Mouse (Mus musculus) spleen, postnatal 10 days (tissue): ENCODE measurements around the gene Spsb1.

Source experiments
- DNase-seq, 2 experiments: peaks; one replicate each; pipeline ENCODE4 v3.0.0; 2021 to 2022; ENCODE audit warnings: low spot score in 2 of 2

Spsb1 gene

DNA sequence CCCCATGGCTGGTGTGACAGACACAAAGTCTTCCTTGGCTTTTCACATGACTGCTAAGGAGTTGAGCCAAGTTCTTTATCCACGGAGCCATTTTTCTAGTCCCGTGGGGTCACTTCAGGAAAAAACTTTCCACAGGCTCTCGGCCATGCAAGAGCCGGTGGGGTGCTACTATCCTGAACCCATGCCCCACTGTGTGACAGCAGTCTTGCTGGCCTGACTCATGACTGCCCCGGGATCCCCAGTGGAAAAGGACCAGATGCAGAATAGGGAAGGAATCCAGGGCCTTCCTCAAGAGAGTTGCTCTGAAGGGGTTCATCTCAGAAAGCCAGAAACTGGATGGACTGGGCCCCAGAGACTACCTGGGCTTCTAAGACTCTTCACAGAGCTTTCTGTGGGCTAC lies 66.7 kb downstream of the Spsb1 start:
- no peak for DNase-seq

DNA sequence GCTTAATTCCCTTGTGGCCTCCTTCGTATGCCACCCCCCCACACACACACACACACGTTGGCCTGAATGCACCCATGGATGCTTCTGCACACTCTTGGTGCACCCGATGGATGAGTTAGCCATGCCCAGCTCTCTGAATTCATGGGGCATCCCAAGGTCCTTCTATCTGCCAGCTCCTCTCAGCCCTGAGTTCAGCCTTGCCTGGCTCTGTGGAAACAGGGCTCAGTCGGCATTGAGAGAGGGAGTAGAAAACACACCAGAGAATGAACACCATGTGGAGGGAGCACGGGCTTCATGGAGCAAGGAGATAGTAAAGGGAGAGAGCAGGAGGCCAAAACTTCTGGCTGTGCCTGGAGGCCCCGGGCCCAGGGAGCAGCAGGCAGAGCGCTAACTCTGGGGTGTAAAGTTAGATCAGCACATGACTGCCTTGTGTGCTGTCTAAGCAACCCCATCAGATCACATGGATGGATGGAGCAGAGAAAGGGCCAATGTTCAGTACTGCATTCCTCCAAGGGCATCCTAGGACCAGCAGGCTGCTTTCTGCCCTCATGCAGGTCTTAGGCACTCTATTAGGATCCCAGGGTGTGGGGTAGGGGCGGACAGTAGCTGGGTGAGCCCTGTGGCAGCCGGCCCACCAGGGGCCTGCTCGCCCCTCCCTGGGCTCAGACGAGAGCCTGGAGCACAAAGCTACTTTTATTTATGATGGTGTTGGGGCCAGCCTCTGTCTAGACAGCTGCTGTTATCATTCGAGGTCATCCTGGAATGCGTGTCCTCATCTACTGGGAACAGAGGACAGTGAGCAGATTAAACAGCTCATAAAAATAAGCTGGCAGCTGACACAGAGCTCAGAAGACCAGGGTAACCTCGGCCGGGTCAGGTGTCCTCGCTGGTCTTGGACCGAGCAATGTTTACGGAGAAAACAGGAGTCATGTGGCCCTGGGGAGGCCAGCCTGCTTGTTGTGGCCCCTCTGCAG lies 68.3 kb downstream of the Spsb1 start:
- DNase-seq, result no peak

DNA sequence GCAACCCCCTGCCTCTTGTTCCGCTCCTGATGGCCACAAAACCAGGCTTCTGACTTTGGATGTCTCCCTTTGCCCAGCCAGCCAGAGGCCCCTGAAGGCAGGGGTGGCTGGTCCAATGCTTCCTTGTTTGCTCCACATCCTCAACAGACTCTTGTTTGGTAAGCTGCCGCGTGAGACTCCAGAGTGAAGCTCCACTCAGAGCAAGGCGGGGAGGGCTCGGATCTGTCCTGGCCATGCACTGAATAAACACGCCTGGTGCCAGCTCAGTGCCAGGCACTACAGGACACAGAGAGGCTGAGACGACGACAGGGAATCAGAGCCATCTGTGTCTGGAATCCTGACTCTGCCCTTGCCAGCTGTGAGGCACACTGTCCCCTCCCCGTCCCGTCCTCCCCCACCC lies 70.9 kb downstream of the Spsb1 start:
- no peak for DNase-seq

DNA sequence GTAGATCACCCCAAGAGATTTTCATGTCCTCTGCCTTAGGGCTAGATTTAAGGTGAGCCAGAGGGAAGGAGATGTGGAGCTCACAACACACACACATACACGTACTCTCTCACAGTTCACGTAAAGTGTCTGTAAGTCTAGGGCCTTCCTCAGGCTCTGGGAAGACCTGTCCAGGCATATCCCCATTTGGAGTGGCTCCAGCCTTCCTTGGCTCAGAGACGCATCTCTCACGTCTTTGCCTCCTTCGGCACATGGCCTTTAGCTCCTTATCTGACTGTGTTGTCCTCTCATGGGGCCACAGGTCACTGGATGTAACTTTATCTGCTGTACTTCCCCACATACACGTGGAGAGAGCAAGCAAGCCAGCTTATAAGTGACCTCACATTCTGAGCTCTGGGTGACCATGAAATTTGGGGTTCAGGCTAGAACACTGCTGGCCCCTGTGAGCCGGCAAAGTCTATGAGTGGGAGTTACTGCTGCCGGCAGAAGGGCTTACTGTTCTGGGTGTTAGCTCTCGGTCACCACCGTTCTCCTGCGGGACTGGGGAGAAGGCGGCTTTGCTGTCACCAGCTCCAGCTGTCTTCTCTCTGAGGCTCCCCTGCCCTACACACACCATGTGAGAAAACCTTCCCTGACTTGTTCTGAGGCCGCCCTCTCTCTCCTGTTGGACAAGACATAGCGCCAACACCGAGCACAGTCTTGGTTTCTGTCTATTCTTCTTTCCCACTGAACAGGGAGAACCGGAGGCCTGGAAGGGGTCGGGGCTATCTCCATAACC lies 72.5 kb downstream of the Spsb1 start:
- no peak for DNase-seq

DNA sequence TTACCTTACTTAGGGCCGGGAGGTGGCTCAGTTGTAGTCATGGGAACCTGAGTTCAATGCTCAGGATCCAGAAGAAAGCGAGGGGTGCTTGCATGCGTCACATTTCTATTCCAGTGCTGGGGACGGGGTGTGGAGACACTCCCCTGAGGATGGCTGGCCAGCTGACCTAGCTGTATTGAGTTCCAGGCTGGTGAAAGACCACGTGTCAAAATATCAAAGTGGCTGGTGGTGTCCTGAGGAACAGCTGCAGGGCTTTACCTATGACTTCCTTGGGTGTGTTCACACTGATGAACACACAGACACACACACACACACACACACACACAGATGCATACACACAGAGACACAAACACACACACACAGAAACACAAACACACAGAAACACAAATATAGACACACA lies 73.9 kb downstream of the Spsb1 start:
- DNase-seq, result no peak

DNA sequence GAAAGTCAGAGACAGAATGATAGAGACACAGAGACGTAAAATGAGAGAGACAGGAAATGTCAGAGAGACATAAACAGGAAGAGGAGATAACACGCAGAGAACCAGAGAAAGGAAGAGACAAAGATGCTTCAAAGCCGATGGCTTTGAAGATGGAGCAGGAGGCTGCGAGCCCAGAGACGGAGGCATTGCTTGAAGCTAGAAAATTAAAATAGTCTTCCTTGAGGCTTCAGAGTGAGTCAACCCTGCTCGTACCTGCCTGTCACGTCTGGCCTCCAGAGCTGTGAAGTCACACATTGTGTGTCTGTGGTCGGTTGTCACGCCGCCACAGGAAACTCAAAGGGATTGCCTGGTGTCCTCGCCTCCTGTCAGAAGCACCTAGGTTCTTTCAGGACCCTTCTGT lies 74.9 kb downstream of the Spsb1 start:
- no peak for DNase-seq

DNA sequence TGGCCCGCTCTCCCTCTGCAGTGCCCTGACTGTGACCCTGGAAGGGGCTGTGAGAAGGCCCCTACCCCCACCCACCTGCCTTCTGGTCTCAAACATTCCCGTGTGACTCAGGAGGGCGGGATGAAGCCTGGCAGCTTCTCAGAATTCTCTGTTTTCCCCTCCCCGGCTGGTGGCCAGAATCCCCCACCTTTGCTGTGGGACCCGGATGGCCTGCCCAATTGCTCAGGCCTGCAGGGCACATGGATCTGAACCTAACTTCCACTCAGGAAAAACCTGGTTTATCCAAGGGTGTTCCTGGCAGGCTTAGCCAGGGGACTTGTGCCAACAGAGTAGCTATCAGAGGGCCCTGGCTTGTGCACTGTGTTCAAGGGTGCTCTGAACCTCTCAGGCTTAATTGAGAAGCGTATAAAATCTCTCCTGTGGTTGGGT lies 76.8 kb downstream of the Spsb1 start:
- DNase-seq, result no peak

DNA sequence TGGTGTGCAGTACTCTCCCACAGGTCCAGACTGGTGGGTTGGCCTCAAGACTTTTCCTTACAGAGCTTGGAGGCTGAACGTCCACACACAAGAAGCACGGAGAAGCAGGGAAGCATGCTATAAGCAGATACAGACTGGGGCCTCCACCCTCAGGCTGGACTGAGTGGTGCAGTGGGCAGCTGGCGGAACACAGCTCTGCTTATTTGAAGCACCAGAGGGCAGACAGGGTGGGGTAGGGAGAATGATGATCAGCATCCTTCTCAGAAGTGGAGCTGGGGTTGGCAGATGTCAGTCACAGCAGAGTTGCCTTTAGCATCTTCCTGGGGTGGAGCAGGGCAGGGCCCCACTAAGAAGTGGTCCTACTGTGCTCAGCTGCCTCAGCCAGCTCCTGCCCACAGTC lies 77.6 kb downstream of the Spsb1 start:
- DNase-seq, result no peak

DNA sequence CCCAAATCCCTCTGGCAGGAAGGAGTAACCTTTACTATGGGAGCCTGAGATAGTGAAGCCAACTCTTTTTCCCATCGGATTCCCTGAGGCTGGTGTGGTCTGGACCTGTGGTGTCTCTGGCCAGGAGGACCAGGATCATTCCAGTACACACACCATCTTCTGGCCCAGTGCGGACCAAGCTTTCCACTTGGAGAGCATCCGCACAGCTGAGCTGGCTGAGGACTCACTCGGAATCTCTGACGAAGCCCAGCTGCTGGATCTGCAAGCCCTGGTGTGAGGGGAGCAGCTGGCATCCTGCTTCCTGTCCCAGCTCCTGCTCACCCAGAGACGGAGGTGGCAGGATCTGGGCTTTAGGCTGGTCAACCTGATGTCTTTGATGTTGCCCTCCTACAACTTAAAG lies 78.1 kb downstream of the Spsb1 start:
- DNase-seq, result no peak

DNA sequence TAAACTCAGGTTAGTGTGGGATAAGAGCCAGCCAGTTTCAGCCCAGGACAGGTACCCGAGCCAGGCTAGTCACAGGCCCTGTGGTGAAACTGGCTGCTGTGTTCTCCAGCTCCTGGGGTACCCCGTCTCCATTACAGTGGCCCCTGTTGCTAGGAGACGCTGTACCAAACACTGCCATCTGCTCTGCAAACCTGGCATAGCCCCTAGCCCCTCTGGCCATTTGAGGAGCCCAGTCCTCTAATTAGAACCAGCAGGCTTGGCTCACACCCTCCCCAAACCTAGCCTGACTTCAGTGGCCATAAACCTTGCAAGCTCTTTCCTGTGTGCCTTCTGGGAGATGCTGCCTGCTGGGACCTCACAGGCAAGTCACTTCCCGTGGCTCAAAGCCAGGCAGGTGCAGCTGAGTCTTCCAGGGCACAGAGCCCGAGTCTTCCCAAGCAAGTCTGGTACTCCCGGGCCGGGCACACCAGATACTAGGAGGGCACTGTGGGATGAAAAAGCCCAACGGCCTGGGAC lies 78.8 kb downstream of the Spsb1 start:
- no peak for DNase-seq

DNA sequence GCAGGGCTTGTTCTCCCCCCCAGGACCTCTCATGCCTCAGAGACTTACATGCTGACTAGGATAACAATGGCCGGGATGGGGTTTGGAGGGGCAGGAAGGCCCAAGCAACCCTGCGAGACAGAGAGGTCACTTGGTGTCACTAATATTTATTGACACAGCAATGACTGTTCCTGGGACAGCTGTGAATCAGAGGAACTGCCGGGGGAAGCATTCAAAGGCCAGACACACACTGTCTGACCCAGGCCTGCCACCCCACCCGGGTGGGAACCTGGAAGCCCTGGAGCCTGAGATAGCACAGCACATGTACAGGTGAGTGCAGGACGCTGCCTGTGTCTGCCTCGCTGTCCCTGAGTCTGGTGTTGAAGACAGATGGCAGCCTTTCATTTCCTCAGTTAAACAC lies 79.5 kb downstream of the Spsb1 start:
- no peak for DNase-seq

DNA sequence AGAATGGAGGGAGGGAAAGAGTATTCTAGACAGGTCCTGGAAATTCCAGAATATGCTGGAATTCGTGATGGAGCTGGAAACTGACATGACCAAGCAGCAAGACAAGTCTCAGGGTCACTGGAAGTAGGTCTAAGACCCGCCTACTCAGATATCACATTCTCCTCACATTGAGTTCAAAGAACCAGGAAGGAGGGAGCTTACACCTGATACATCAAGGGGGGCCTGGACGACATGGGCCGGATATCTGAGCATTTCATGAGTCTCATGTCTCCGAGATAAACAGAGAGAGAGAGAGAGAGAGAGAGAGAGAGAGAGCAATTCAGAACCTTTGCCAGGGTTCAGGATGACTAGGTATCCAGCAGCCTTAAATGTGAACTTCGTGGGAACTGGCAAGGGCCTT lies 82.6 kb downstream of the Spsb1 start:
- no peak for DNase-seq

DNA sequence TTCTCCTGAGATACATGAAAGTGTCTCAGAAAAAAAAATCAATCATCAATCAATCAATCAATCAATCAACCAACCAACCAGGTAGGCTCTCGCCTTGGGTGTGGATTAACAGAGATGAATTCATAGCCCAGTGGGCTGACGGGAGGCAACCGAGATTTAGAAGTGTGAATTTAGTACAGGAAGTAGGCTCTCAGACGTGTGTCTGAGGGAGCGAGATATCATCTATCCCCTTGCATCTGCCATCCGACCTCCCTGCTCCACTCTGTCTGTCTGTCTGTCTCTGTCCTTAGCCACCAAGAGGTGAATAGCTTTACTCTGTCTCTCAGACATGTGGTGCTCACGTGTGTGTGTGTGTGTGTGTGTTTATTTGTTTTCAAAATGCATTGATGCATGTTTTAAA lies 83.3 kb downstream of the Spsb1 start:
- no peak for DNase-seq

DNA sequence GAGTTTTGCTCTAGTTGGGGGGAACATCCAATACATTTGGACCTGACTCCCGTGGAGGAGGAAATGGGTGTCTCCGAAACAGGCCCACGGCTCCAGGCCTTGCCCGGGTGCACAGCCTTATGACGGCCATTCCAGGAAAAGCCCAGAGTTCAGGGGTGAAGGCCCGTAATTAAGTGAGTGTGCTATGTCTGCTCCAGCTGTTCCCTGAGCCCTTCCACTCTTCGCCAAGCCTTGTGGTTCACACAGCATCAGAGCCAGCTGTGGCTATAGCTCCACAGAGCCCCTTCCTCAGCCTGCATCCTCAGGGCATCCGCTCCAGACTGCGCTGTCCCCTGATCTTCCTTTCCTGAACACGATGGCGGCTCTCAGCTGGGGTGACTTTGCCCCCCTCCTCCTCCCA lies 83.8 kb downstream of the Spsb1 start:
- no peak for DNase-seq

DNA sequence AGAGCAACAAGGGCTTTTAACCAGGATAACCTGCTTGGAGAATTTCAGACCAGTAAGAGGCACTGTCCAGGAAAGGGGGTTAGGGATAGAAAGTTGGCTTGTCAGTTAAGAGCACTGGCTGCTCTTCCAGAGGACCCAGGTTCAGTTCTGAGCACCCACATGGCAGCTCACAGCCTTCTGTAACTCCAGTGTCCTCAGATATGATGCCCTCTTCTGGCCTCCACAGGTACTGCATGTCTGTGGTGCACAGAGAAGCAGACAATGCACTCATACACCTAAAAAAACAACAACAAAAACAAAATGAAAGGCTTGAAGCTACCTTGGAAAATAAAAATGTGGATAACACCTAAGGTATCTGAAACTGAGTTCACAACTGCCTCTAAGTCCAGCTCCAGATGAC lies 84.4 kb downstream of the Spsb1 start:
- no peak for DNase-seq

DNA sequence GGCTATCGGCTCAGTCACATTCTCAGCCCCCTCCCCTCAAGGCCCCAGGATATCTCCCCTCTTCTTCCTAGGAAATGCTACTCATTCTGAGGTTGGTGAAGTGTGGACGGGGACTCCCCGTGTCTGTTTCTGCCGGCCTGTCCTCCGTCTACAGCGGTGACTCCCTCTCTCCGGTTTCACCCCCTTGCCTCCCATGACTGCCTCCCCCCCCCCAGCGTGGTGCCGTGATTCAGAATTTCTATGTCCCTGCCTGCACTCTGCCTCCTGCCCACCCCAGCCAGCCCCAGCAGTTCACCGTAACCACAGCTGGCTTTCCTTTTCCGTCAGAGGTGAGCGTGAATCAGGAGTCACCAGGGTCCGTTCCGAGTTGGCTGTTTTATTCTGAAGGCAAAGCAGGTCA lies 86.1 kb downstream of the Spsb1 start:
- DNase-seq, result no peak

DNA sequence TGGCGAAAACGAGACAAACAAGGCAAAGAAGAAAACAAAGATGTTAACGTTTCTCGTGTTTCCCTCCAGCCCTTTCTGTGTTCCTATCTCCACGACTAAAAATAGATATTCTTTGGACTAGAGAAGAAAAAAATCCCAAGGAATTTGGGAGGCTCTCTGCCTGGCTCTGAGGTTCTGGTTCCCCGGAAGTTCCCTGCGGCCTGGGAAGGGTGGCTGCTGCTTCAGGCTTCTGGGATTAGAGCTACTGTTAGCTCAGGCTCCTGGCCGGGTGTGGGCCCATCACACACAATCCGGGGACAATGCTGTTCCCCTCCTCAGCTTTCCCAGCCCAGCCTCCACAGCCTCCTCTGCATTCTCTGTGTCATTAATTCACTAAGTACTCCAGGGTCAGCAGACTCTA lies 86.8 kb downstream of the Spsb1 start:
- DNase-seq, result no peak

DNA sequence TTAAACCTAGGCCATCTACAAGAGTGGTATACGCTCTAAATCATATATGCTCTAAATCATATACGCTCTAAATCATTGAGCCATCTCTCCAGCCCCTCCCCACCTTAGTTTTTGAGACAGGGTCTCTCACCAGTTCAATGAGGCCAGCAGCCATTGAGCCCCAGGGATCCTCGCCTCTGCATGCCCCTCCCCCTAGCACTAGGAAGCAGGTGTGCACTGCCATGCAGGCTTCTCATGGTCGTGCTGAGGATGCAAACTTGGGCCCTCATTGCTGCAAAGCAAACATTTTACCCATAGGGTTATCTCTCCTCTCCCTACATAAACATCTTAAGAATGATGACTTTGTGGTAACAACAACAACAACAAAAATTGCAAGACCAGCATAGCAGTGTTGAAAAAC lies 87.5 kb downstream of the Spsb1 start:
- DNase-seq, result no peak

DNA sequence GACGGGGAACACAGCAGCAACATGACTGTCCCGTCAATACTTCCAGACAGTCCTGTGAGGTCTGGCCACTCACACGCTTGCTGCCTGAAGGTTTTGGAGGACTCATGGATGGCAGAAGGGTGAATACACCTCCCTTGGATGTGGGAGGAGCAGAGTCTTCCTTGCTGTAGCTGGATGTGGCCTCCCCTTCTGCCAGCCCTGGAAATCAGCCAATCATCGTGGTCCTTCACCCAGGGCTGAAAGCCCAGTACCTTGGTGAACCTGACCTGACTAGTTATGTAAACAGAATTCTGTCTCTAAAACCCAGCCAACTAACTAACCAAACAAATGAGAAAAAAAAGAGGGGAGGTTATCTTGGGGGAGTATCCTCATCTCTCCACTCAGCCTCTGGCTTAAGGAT lies 90.4 kb downstream of the Spsb1 start:
- DNase-seq, result no peak

DNA sequence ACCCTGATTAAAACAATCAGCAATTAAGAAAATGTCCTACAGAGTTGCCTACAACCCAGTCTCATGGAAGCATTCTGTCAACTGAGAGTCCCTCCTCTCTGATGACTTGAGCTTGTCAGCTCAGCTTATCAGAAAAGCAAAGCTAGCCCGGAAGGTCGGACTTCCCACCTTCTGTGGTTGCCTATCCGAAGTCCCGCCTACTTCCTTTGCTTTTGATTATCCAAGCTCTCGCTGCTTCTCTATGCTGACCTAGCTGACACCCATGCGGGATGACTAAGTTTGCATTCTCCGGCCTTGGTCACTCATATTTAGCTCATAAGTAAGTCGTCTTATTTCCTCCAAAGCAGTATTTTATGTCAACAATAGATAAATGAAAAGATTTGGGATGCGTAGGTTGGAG lies 91.3 kb downstream of the Spsb1 start:
- DNase-seq, result no peak

DNA sequence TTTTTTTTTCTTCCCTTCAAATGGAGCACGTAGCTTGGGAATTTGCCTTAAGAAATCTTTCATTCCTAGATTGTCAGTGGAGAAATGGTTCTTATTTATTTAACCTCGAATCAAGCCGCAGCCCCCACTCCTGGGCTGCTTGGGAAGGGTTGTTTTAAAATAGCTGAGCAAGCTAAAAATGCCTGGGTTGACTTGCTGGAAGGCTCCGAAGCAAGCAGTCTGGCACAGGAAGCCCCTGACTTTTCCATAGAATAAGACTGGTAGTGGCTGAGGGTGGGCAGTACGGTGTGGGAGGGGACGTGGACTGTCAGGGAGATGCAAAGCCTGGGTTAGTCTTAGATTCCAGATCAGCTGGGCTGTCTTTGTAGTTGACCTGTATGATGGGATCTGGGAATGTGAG lies 94.5 kb downstream of the Spsb1 start:
- no peak for DNase-seq

DNA sequence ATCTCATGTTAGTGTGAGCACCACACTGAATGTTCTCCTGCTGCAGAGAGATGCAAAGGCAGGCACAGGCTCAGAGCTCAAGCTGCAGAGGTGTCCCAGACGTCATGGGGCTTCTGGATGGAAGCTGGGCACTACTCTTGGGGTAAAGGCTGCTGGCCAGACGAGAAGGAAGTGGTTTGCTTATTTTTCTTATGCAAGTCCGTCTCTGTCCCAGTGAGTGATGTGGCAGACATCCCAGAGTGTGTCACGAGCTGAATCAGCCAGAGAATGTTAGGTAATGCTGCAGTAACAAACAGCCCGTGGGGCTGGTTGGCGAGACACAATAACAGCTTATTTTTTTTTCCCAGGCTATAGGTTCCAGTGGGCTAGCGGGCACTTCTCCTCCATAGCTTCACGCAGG lies 96.3 kb downstream of the Spsb1 start:
- no peak for DNase-seq

DNA sequence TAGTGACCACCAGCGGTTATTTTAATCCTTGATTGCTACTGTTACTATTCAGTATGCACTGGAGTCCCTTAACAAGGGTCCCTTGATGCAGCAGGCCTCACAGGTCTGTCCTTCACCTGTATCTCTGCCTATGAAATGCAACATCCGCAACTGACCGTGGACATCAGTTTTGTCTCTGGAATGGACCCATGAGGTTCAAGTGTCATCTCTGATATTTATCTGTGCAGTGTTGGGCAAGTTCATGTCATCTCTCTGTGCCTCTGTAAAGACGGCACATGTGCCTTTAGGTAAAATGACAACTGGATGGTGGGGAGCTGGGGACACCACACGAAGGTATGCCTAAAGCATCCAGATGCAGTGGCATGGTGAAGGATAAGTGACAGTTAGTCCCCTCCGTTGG lies 96.7 kb downstream of the Spsb1 start:
- no peak for DNase-seq
